Mouse (Mus musculus) hindbrain, embryonic 16.5 days (tissue): ENCODE results near the gene Actr1a. TPM values are rescaled to one million over a fixed set of nuclear protein-coding genes. Genes with fewer than 3 reads are reported as not detected.

Source experiments
- ATAC-seq: fragments of 200-750 bp; cut with Nextera tagmentation; 2 replicates; pipeline ENCODE4 v1.8.0; 2017; ENCODE audit warnings: moderate TSS enrichment, moderate library complexity
- H3K27ac ChIP-seq: fragments of 300-500 bp; sonication (generic); 2 replicates; pipeline ENCODE4 v1.5.1; 2014; ENCODE audit warnings: low read depth, mild to moderate bottlenecking, control low read depth, low read length, moderate library complexity
- H3K27me3 ChIP-seq: fragments of 300-500 bp; sonication (generic); replicated peaks from 2 replicates; pipeline ENCODE4 v1.6.1; 2014; ENCODE audit warnings: low read length; ENCODE audit not compliant: control insufficient read depth, insufficient read depth
- H3K36me3 ChIP-seq: fragments of 300-500 bp; sonication (generic); 2 replicates; pipeline ENCODE4 v1.6.1; 2014; ENCODE audit warnings: mild to moderate bottlenecking, low read length, moderate library complexity, mixed read lengths; ENCODE audit not compliant: control insufficient read depth, insufficient read depth
- H3K4me1 ChIP-seq: fragments of 300-500 bp; sonication (generic); 2 replicates; pipeline ENCODE4 v1.6.1; 2014; ENCODE audit warnings: low read depth, low read length; ENCODE audit not compliant: control insufficient read depth, insufficient read depth
- H3K4me2 ChIP-seq: fragments of 300-500 bp; sonication (generic); 2 replicates; pipeline ENCODE4 v1.6.1; 2014; ENCODE audit warnings: mild to moderate bottlenecking, low read length, control low read depth, moderate library complexity
- H3K4me3 ChIP-seq: fragments of 300-500 bp; sonication (generic); 2 replicates; pipeline ENCODE4 v1.5.1; 2014; ENCODE audit warnings: mild to moderate bottlenecking, low read length, control low read depth, moderate library complexity
- H3K9ac ChIP-seq: fragments of 300-500 bp; sonication (generic); 2 replicates; pipeline ENCODE4 v1.6.1; 2014; ENCODE audit warnings: low read depth, mild to moderate bottlenecking, control low read depth, low read length, moderate library complexity
- H3K9me3 ChIP-seq: fragments of 300-500 bp; sonication (generic); 2 replicates; pipeline ENCODE4 v1.6.1; 2014; ENCODE audit warnings: mild to moderate bottlenecking, low read length, moderate library complexity; ENCODE audit not compliant: control insufficient read depth
- WGBS: fragments of 180-500 bp; shearing (Covaris S2); extraction: QIAGEN DNeasy Blood & Tissue Kit; methylation state at CpG from one replicate; pipeline ENCODE4 v1.1.7; 2014; 5-methylcytosine and 5-hydroxymethylcytosine counted together
- polyA plus RNA-seq: library from polyadenylated mRNA; unstranded; fragments of >200 nt; fragmentation: Nextera tagmentation; extraction: Ambion mirVana; gene quantifications from 2 replicates; pipeline ENCODE4 v1.2.1, GENCODE M21; 2015

Gene Actr1a
- polyA plus RNA-seq, 1 experiment from 2014 or later, result 351 TPM

DNA sequence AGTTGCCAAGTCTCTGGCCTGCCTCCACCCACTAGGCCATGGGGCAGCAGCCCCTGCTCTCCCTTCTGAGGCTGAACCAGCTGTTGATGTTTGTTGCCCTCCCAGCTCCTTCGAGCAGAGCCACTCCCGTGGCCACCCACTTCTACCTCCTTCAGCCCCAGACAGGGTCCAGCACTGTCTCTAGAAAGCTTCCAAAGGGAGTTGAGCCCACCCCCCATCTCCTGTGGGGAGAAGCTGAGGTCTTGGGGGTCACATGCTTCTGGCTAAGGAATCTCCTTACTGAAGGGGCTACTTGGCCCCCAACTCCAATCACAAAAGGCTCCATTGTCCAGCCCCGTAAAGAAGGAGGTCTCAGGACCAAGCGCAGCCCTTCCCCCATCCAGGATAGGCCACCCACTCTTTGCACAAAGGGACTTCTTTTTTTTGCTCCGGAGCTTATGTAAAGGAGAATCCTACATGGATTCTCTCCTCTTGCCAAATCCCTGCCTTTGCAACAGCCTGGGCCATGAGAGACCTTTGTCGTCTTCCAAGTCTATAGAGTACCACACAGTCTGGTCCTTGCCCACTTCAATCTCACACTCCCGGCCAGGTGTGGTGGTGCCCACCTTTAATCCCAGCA lies 62.7 kb downstream of the Actr1a start:
- H3K36me3 ChIP-seq, result peaks cover 20% of the 10 kb centered on the region
- 43% methylated on average over 7 of the region's 7 CpGs for WGBS
- peaks cover 21% of the 10 kb centered on the region for H3K4me1 ChIP-seq
- 0 out of 2 replicates have a peak overlapping the region, but pooled peaks have one; percentile 14 for H3K9ac ChIP-seq
- H3K27ac ChIP-seq, result no peak overlapping the region
- H3K4me3 ChIP-seq, result no peak overlapping the region
- H3K9me3 ChIP-seq, result no peaks in the 10 kb centered on the region
- no peak for ATAC-seq
- no peaks in the 10 kb centered on the region for H3K27me3 ChIP-seq
- no peak overlapping the region for H3K4me2 ChIP-seq

DNA sequence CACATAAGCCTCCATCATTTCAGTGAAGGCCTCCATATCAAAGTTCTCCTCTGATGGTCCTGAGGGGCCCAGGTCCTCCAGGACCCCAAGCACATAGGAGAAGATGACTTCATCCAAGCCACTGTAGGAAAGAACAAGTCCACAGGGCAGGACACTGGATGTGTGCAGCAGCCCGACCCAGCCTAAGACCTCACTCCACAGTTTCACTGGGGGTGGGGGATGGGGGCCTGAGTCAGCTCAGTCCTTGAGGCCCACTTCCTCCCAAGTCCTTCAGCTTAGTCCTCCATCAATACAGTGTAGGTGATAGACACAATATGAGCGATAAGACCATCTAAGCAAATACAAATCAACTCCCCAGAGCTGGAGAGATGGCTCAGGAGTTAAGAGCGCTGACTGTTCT lies 63.6 kb downstream of the Actr1a start:
- Histone ChIP-seq H3K9me3 (no peaks in the 10 kb centered on the region), H3K9ac (no peak overlapping the region), H3K4me2 (no peak overlapping the region), H3K27me3 (no peaks in the 10 kb centered on the region), H3K36me3 (peaks cover 20% of the 10 kb centered on the region), H3K27ac (no peak overlapping the region), H3K4me1 (peaks cover 20% of the 10 kb centered on the region), H3K4me3 (no peak overlapping the region)
- 96% methylated on average over 3 of the region's 3 CpGs for WGBS
- no peak for ATAC-seq

DNA sequence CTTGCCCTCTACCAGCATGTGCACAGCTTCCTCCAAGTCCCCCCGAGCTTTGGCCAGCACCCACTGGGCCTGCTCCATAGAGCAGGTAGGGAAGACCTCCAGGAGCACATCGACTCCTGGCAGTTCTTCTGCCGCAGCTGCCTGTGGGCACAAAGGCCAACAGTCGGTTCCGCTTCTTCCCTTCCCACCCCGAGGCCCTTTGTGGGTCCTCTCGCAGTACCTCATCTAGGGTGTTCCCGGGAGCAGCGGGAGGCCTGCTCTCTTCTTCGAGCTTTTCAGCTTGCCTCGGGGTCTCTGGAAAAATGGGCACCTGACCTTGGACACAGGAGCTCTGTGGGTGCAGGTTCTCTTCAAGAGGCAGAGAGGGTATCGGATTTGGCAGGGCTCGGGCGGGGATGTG lies 64.2 kb downstream of the Actr1a start:
- peaks cover 20% of the 10 kb centered on the region for H3K36me3 ChIP-seq
- no peaks in the 10 kb centered on the region for H3K27me3 ChIP-seq
- WGBS, result 89% methylated on average over 14 of the region's 14 CpGs
- H3K27ac ChIP-seq, result no peak overlapping the region
- H3K4me3 ChIP-seq, result no peak overlapping the region
- no peak overlapping the region for H3K9ac ChIP-seq
- H3K9me3 ChIP-seq, result no peaks in the 10 kb centered on the region
- H3K4me2 ChIP-seq, result no peak overlapping the region
- H3K4me1 ChIP-seq, result peaks cover 20% of the 10 kb centered on the region
- ATAC-seq, result no peak

DNA sequence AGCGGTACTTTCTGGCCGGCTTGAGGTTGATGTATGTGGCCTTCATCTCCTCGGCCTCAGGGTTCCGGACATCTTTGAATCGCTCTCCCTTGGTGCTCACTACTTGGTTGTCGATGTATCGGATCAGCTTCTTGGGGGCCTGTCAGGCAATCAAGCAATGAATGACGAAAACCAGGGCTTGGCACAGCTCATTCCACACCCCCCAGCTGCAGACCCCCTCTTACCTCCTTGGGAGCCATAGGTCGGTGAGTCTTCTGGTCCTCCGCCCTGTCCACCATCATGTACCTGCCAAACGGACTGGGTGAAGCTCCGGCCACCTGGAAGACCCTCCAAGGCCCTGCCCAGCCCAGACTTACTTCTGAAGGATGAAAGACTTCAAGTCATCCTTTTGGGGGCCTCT lies 64.9 kb downstream of the Actr1a start:
- Histone ChIP-seq H3K4me1 (peaks cover 20% of the 10 kb centered on the region), H3K4me2 (no peak overlapping the region), H3K9me3 (no peaks in the 10 kb centered on the region), H3K9ac (no peak overlapping the region), H3K36me3 (peaks cover 20% of the 10 kb centered on the region), H3K4me3 (no peak overlapping the region), H3K27me3 (no peaks in the 10 kb centered on the region), H3K27ac (no peak overlapping the region)
- WGBS, result 94% methylated on average over 12 of the region's 12 CpGs
- no peak for ATAC-seq

DNA sequence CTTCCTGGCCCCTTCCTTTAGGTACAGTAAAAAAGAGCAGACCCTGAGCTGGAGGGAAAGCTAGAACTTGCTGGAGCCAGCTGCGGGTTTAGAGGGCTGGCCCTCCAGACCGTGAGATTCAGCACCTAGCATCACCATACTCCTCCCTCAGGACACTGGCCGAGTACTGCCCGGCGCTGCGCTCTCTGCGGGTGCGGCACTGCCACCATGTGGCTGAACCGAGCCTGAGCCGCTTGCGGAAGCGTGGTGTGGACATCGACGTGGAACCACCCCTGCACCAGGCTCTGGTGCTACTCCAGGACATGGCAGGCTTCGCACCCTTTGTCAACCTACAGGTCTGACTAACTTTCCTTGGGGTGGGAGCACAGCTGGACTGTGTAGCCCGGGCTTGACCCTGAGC lies 65.6 kb downstream of the Actr1a start:
- Histone ChIP-seq H3K9ac (peak overlapping the region; percentile 41; the same call in 1 of the 2 replicates), H3K27ac (no peak overlapping the region), H3K36me3 (peaks cover 20% of the 10 kb centered on the region), H3K4me2 (peak overlapping the region; percentile 92), H3K4me3 (peak overlapping the region; percentile 19; the same call in 1 of the 2 replicates), H3K27me3 (no peaks in the 10 kb centered on the region), H3K9me3 (no peaks in the 10 kb centered on the region), H3K4me1 (peaks cover 25% of the 10 kb centered on the region)
- 7% methylated on average over 16 of the region's 16 CpGs for WGBS
- ATAC-seq, result no peak

DNA sequence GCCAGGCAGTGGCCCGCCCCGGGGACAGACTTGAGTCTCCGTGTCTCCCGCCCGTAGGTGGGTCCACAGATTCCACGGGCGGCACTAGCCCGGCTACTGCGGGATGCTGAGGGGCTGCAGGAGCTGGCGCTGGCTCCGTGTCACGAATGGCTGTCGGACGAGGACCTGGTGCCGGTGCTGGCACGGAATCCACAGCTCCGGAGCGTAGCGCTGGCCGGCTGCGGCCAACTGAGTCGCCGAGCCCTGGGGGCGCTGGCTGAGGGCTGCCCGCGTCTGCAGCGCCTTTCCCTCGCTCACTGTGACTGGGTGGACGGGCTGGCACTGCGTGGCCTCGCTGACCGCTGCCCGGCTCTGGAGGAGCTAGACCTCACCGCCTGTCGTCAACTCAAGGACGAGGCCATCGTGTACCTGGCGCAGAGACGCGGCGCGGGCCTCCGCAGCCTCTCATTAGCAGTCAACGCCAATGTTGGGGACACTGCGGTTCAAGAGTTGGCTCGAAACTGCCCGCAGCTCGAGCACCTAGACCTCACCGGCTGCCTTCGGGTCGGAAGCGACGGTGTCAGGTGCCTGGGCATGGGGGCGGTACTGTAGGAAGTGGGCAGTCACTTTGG lies 66.4 kb downstream of the Actr1a start:
- Histone ChIP-seq H3K27ac (peak overlapping the region; percentile 95), H3K9me3 (no peaks in the 10 kb centered on the region), H3K36me3 (peaks cover 20% of the 10 kb centered on the region), H3K9ac (peak overlapping the region; percentile 75), H3K4me2 (peak overlapping the region; percentile 92), H3K4me3 (peak overlapping the region; percentile 59), H3K27me3 (no peaks in the 10 kb centered on the region), H3K4me1 (peaks cover 33% of the 10 kb centered on the region)
- 1% methylated on average over 51 of the region's 54 CpGs for WGBS
- no peak for ATAC-seq

DNA sequence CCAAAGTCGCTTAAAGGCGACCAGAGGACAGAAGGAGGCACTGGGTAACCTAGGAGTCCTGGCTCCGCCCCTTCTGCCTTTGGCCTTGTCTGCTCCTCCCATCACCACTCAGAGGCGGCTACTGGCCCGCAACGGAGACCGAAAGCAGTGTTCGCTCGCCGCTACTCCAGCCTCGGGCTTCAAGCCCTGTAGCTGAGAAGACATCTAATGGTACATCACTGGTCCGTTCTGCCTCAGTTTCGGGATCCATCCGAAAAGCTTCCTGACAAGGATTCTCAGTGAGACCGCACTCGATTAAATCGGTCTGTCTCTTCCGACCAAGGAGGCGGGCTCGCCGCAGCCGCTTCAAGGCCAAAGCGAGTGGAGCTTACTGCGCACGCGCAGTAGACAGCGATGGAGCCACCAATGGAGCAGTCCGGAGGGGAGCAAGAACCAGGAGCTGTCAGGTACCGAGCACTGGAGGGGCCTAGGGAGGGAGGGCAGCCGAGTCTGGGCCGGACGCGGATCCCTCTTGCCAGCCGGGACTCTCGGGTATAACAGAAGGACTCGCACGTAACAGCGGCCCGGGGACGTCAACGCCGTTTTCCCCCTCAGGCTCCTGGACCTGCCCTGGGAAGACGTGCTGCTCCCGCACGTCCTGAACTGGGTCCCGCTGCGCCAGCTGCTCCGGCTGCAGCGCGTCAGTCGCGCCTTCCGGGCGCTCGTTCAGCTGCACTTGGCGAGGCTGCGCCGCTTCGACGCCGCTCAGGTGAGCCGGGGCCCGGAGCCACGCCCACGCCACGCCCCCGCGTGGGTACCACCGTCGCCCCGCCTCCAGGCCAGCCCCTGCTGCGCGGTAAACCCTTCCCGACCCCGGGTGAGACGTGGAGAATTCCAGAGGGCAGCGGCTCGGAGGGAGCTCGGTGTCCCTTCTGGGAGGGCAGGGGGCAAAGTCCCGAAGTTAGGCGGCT lies 67.2 kb downstream of the Actr1a start, which contains the start of gene Fbxl15:
Gene Fbxl15, plus strand, starts transcription at position 104 of the 950 bp plus-strand sequence.
- H3K9me3 ChIP-seq, result no peaks in the 10 kb centered on the region
- peak within 1 kb of the TSS; percentile 76 for H3K9ac ChIP-seq
- peak; percentile 88 for ATAC-seq
- H3K27ac ChIP-seq, result peak within 1 kb of the TSS; percentile 95
- H3K4me2 ChIP-seq, result peak within 1 kb of the TSS; percentile 92
- H3K4me1 ChIP-seq, result peaks cover 40% of the 10 kb centered on the region
- WGBS, result under 1% methylated on average over 81 of the region's 81 CpGs
- H3K36me3 ChIP-seq, result peaks cover 20% of the 10 kb centered on the region
- H3K4me3 ChIP-seq, result peak within 1 kb of the TSS; percentile 59
- no peaks in the 10 kb centered on the region for H3K27me3 ChIP-seq

DNA sequence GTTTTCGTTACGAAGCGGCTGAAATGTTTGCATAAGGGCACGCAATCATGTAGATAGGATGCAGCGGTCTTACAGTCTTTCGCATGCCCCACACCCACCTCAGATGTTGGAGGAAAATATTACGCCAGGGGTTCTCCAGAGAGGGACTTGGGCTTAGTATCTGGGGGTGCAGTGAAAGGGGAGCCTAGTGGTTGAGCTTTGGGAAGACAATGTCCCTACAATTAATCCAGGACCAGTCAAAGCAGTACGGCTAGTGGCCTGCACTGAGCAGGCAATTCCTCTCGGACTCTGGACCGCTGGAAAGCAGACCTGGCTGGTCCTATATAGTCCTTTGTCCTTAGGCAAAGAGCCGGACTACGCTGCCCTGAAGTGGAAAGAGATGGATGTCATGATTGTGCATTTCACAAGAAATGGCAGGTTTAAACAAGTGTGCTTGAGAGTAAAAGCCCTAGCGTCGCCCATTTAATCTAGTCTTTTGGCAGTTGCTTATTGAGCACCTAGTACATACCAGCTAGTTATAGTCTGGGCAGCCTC lies 68.0 kb downstream of the Actr1a start:
- no peak for ATAC-seq
- 24% methylated on average over 14 of the region's 14 CpGs for WGBS
- Histone ChIP-seq H3K9ac (peak overlapping the region; percentile 76), H3K4me3 (peak overlapping the region; percentile 59), H3K27me3 (no peaks in the 10 kb centered on the region), H3K4me1 (peaks cover 48% of the 10 kb centered on the region), H3K27ac (peak overlapping the region; percentile 95), H3K9me3 (no peaks in the 10 kb centered on the region), H3K36me3 (peaks cover 22% of the 10 kb centered on the region), H3K4me2 (peak overlapping the region; percentile 92)
